Mouse (Mus musculus): ENCODE measurements around the gene Osbpl3. TPM values are rescaled to one million over a fixed set of nuclear protein-coding genes. Genes with fewer than 3 reads are reported as not detected.
A peak's percentile ranks its signal among the peaks of the same experiment; 100 is the strongest.

Osbpl3 gene
- 7.3 and 8.1 TPM in 2 replicates for polyA plus RNA-seq (2016; fragmentation: Nextera tagmentation; extraction: Ambion mirVana)

- peak; percentile 93 for DNase-seq (ENCODE audit: extremely low spot score, low spot score)
- no peaks in the 10 kb centered on the region for H3K36me3 ChIP-seq (replicated peaks)
- under 1% methylated on average over 45 of the region's 45 CpGs for WGBS
- H3K27ac ChIP-seq = peak within 1 kb of the TSS; percentile 86
- peaks cover 29% of the 10 kb centered on the region for H3K27me3 ChIP-seq (ENCODE audit: poor library complexity, severe bottlenecking)
- no peaks in the 10 kb centered on the region for H3K9me3 ChIP-seq
- H3K4me1 ChIP-seq = peaks cover 40% of the 10 kb centered on the region
- H3K4me3 ChIP-seq = peak within 1 kb of the TSS; percentile 74
Measured at GRCm38 (mm10) chr6:50455829-50456469, at the start of gene Osbpl3. Gene Osbpl3, minus strand, starts transcription at chr6:50456201.

GRCm38 (mm10) chr6:50505531-50505930, 49.5 kb upstream of the Osbpl3 start:
- Histone ChIP-seq H3K36me3 (replicated peaks) (no peaks in the 10 kb centered on the region), H3K27me3 (ENCODE audit: poor library complexity, severe bottlenecking) (no peaks in the 10 kb centered on the region), H3K4me1 (no peaks in the 10 kb centered on the region), H3K4me3 (no peak overlapping the region), H3K9me3 (no peaks in the 10 kb centered on the region; the same call in 1 of the 2 replicates), H3K27ac (no peak overlapping the region)
- DNase-seq (ENCODE audit: extremely low spot score, low spot score) = no peak
- 92% methylated on average over 5 of the region's 5 CpGs for WGBS

- H3K27me3 ChIP-seq (ENCODE audit: poor library complexity, severe bottlenecking) = no peaks in the 10 kb centered on the region
- no peaks in the 10 kb centered on the region for H3K36me3 ChIP-seq (replicated peaks)
- H3K9me3 ChIP-seq = no peaks in the 10 kb centered on the region; the same call in 1 of the 2 replicates
- no peaks in the 10 kb centered on the region for H3K4me1 ChIP-seq
- H3K4me3 ChIP-seq = no peak overlapping the region
- WGBS = 88% methylated on average over 5 of the region's 5 CpGs
- no peak overlapping the region for H3K27ac ChIP-seq
- DNase-seq (ENCODE audit: extremely low spot score, low spot score) = no peak
Measured at GRCm38 (mm10) chr6:50504711-50505110, 48.7 kb upstream of the Osbpl3 start.

GRCm38 (mm10) chr6:50503779-50504178, 47.8 kb upstream of the Osbpl3 start:
- Histone ChIP-seq H3K4me3 (no peak overlapping the region), H3K36me3 (replicated peaks) (no peaks in the 10 kb centered on the region), H3K27ac (no peak overlapping the region), H3K4me1 (no peaks in the 10 kb centered on the region), H3K9me3 (no peaks in the 10 kb centered on the region; the same call in 1 of the 2 replicates), H3K27me3 (ENCODE audit: poor library complexity, severe bottlenecking) (no peaks in the 10 kb centered on the region)
- WGBS = 80% methylated on average over 8 of the region's 8 CpGs
- DNase-seq (ENCODE audit: extremely low spot score, low spot score) = no peak

DNA sequence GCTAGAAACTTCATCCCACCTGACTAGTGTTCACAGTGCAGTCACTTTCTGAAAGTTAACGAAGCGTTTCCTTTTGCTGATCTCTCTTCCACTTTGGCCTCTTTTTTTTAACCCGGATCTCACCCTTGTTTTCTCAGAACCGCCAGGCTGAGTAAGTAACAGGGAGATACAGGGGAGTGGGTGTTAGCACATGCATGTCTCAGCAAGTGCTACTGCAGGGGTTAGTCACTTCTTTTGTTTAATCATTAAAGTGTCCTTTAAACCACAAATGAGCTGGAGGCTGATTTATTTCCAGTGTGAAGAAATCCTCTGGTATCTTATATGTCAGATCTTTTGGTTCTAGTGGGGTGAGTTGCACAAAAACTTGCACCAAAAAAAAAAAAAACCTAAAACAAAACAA, 47.0 kb upstream of the Osbpl3 start:
- H3K4me1 ChIP-seq = no peaks in the 10 kb centered on the region
- no peak overlapping the region for H3K27ac ChIP-seq
- no peak for DNase-seq (ENCODE audit: extremely low spot score, low spot score)
- 73% methylated on average over 4 of the region's 4 CpGs for WGBS
- H3K27me3 ChIP-seq (ENCODE audit: poor library complexity, severe bottlenecking) = no peaks in the 10 kb centered on the region
- H3K36me3 ChIP-seq (replicated peaks) = no peaks in the 10 kb centered on the region
- H3K9me3 ChIP-seq = no peaks in the 10 kb centered on the region; the same call in 1 of the 2 replicates
- H3K4me3 ChIP-seq = no peak overlapping the region

- DNase-seq (ENCODE audit: extremely low spot score, low spot score) = no peak
- WGBS = 90% methylated on average over 2 of the region's 2 CpGs
- H3K27me3 ChIP-seq (ENCODE audit: poor library complexity, severe bottlenecking) = no peaks in the 10 kb centered on the region
- no peaks in the 10 kb centered on the region; the same call in 1 of the 2 replicates for H3K9me3 ChIP-seq
- H3K4me3 ChIP-seq = no peak overlapping the region
- no peaks in the 10 kb centered on the region for H3K4me1 ChIP-seq
- H3K36me3 ChIP-seq (replicated peaks) = no peaks in the 10 kb centered on the region
- no peak overlapping the region for H3K27ac ChIP-seq
Measured at GRCm38 (mm10) chr6:50498346-50498745, 42.3 kb upstream of the Osbpl3 start.

GRCm38 (mm10) chr6:50490519-50490918, 34.5 kb upstream of the Osbpl3 start:
- no peak for DNase-seq (ENCODE audit: extremely low spot score, low spot score)
- no peaks in the 10 kb centered on the region for H3K4me1 ChIP-seq
- no peak overlapping the region for H3K27ac ChIP-seq
- H3K9me3 ChIP-seq = no peaks in the 10 kb centered on the region
- H3K27me3 ChIP-seq (ENCODE audit: poor library complexity, severe bottlenecking) = no peaks in the 10 kb centered on the region
- WGBS = 85% methylated on average over 2 of the region's 2 CpGs
- no peak overlapping the region for H3K4me3 ChIP-seq
- no peaks in the 10 kb centered on the region for H3K36me3 ChIP-seq (replicated peaks)

DNA sequence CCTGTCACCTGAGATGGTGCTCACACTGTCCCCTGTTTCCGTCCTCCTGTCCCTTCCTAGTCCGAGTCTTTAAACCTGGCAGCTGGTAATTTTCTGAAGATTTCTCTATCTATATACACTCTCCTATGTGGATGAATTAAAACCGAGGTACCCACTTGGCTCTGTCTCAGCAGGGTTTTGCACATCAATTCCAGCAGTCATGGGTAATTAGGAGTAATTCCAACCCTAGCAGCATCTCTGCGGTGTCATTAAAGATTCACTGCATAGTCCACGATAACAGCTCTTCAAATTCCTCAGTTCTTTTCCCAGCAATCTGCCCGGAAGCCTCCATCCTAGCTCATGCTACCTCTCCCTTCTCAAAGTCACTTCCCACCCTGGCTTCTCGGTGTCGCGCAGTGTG, 33.4 kb upstream of the Osbpl3 start:
- no peak for DNase-seq (ENCODE audit: extremely low spot score, low spot score)
- no peaks in the 10 kb centered on the region for H3K4me1 ChIP-seq
- H3K9me3 ChIP-seq = no peaks in the 10 kb centered on the region
- WGBS = 81% methylated on average over 9 of the region's 9 CpGs
- no peaks in the 10 kb centered on the region for H3K36me3 ChIP-seq (replicated peaks)
- H3K27ac ChIP-seq = no peak overlapping the region
- H3K4me3 ChIP-seq = no peak overlapping the region
- H3K27me3 ChIP-seq (ENCODE audit: poor library complexity, severe bottlenecking) = no peaks in the 10 kb centered on the region

DNA sequence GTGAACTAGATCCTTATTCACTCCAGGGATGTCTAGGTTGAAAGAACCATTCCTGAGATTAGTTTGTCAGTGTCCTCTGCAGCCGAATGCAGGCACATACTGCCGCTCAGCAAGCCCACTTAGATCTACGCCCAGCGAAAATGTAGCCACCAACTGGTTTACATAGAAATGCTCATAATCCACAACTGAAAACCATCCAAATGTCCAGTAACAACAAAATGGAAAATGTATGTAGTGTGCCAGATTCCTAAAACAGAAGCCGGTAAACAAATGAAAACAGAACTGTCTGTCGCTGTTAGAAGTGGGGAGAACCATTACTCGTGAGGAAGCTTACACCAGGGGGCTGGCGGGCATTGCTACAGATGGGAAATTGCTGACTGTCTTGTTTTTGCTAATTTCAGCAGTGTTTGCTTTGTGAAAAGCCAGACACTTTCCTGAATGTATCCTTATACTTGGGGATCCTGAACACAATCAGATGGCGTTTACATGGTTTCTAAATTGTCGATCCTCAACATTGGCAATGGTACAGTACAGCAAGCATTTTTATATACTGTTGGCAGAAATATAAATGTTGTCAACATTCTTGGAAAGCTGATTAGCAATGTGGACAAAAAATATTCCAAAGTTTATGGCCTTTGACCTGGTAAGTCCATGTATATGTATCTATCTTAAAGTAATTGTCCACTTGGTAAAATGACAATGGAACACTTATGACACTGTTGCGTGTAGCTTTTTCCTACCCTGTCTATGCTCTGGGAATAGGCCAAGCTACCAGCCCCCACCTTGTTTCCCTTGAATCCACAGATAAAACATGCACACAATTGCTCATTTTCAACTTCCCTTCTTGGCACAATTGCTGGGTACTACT, 30.3 kb upstream of the Osbpl3 start:
- WGBS = 92% methylated on average over 11 of the region's 11 CpGs
- H3K27me3 ChIP-seq (ENCODE audit: poor library complexity, severe bottlenecking) = no peaks in the 10 kb centered on the region
- no peak overlapping the region for H3K27ac ChIP-seq
- H3K9me3 ChIP-seq = no peaks in the 10 kb centered on the region
- no peaks in the 10 kb centered on the region for H3K36me3 ChIP-seq (replicated peaks)
- H3K4me1 ChIP-seq = no peaks in the 10 kb centered on the region
- H3K4me3 ChIP-seq = no peak overlapping the region
- no peak for DNase-seq (ENCODE audit: extremely low spot score, low spot score)

GRCm38 (mm10) chr6:50483426-50483825, 27.4 kb upstream of the Osbpl3 start:
- 81% methylated on average over 3 of the region's 3 CpGs for WGBS

DNA sequence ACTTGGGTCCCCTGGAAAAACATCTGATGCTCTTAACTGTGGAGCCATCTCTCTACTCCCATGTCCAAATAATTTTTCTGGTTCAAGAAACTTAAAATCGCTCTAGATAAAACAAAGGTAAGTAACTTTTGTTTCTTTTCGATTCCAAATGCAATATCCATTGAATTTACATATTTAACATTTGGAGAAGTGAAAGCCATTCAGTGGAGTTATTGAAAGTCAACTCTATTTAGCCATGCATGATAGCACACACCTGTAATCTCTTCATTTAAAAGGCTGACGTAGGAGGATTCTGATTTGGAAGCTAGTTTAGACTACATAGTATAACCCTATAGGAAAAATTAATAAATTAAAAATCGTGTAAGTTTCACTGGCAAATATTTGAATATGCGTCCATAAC, 25.5 kb upstream of the Osbpl3 start:
- Histone ChIP-seq H3K4me1 (no peaks in the 10 kb centered on the region), H3K9me3 (no peaks in the 10 kb centered on the region), H3K27ac (no peak overlapping the region), H3K27me3 (ENCODE audit: poor library complexity, severe bottlenecking) (no peaks in the 10 kb centered on the region), H3K36me3 (replicated peaks) (no peaks in the 10 kb centered on the region), H3K4me3 (no peak overlapping the region)
- WGBS = 90% methylated on average over 5 of the region's 5 CpGs
- DNase-seq (ENCODE audit: extremely low spot score, low spot score) = no peak

More at GRCm38 (mm10) chr6:50483426-50483825, 27.4 kb upstream of the Osbpl3 start:
- Histone ChIP-seq H3K4me3 (no peak overlapping the region), H3K36me3 (replicated peaks) (no peaks in the 10 kb centered on the region), H3K9me3 (no peaks in the 10 kb centered on the region), H3K27me3 (ENCODE audit: poor library complexity, severe bottlenecking) (no peaks in the 10 kb centered on the region), H3K4me1 (no peaks in the 10 kb centered on the region), H3K27ac (no peak overlapping the region)
- no peak for DNase-seq (ENCODE audit: extremely low spot score, low spot score)

DNA sequence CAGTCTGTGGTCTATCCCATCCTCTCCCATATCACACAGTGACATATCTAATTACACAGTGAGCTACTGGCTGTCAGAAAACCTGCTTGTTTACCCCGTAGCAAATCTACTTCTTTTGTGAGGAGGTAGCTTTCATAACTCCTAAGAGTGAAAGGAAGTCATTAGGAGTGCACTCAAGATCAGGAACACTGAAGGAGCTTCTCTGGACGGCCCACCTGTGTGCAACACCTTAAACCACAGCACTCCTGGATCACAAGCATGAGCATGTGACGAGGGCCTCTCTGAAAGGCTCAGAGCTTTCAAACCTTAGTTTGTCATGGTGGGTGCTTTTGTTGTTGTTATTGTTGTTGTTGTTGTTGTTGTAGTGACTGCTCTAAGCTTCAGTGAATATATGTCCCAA, 10.4 kb upstream of the Osbpl3 start:
- no peaks in the 10 kb centered on the region for H3K9me3 ChIP-seq
- 77% methylated on average over 3 of the region's 3 CpGs for WGBS
- no peaks in the 10 kb centered on the region for H3K36me3 ChIP-seq (replicated peaks)
- no peak overlapping the region for H3K27ac ChIP-seq
- no peak for DNase-seq (ENCODE audit: extremely low spot score, low spot score)
- no peaks in the 10 kb centered on the region for H3K27me3 ChIP-seq (ENCODE audit: poor library complexity, severe bottlenecking)
- H3K4me1 ChIP-seq = no peaks in the 10 kb centered on the region
- no peak overlapping the region for H3K4me3 ChIP-seq
